Mouse (Mus musculus) testis, adult 2 months (tissue): ENCODE data around the gene Bicral. TPM values are rescaled to one million over a fixed set of nuclear protein-coding genes. Genes with fewer than 3 reads are reported as not detected.
A peak's percentile ranks its signal among the peaks of the same experiment; 100 is the strongest.

Experiments
- H3K27ac ChIP-seq: fragments of 200-500 bp; 2 replicates; pipeline ENCODE4 v1.5.1; 2012; ENCODE audit warnings: low read depth, low read length; ENCODE audit not compliant: control insufficient read depth, insufficient read depth
- H3K27me3 ChIP-seq: fragments of 200-500 bp; 2 replicates; pipeline ENCODE4 v1.6.1; 2012; ENCODE audit warnings: mild to moderate bottlenecking, low read length, moderate library complexity; ENCODE audit not compliant: control insufficient read depth, insufficient read depth
- H3K36me3 ChIP-seq: fragments of 200-500 bp; 2 replicates; pipeline ENCODE4 v1.6.1; 2012; ENCODE audit warnings: mild to moderate bottlenecking, low read length; ENCODE audit not compliant: control insufficient read depth, insufficient read depth
- H3K4me1 ChIP-seq: fragments of 200-500 bp; 2 replicates; pipeline ENCODE4 v1.6.1; 2012; ENCODE audit warnings: low read length; ENCODE audit not compliant: control insufficient read depth, insufficient read depth
- H3K4me3 ChIP-seq: fragments of 200-500 bp; 2 replicates; pipeline ENCODE4 v1.5.1; 2012; ENCODE audit warnings: low read depth, mild to moderate bottlenecking, low read length, moderate library complexity, mixed read lengths; ENCODE audit not compliant: control insufficient read depth
- CTCF ChIP-seq: fragments of 200-500 bp; IDR thresholded peaks from 2 replicates; pipeline ENCODE4 v1.5.1; 2012; ENCODE audit warnings: low read depth, mild to moderate bottlenecking, inconsistent platforms, low read length, moderate library complexity; ENCODE audit not compliant: control insufficient read depth, insufficient read depth, insufficient replicate concordance
- POLR2A ChIP-seq: fragments of 200-500 bp; IDR thresholded peaks from 2 replicates; pipeline ENCODE4 v1.6.1; 2012; ENCODE audit warnings: low read depth, mild to moderate bottlenecking, inconsistent platforms, low read length, moderate library complexity; ENCODE audit not compliant: control insufficient read depth
- polyA plus RNA-seq: library from polyadenylated mRNA; depleted of rRNA; stranded (reverse); fragments of >200 nt; gene quantifications from 2 replicates; pipeline ENCODE4 v1.2.3, GENCODE M21; 2012

The Bicral gene
- polyA plus RNA-seq, 1 experiment, result 13.2 TPM

- Histone ChIP-seq H3K4me3 (no peak overlapping the region), H3K36me3 (peaks cover 2% of the 10 kb centered on the region)
- no peak for TF ChIP-seq CTCF
- TF ChIP-seq POLR2A, result no peak
Observed at GRCm38 (mm10) chr17:46812442-46812841, 45.8 kb downstream of the Bicral start.

GRCm38 (mm10) chr17:46810672-46811071 is 47.6 kb downstream of the Bicral start:
- H3K4me3 ChIP-seq, result no peak overlapping the region
- H3K36me3 ChIP-seq, result peaks cover 4% of the 10 kb centered on the region
- H3K27me3 ChIP-seq, result no peaks in the 10 kb centered on the region
- H3K4me1 ChIP-seq, result no peaks in the 10 kb centered on the region
- no peak overlapping the region for H3K27ac ChIP-seq
- no peak for TF ChIP-seq POLR2A
- TF ChIP-seq CTCF, result no peak

More at GRCm38 (mm10) chr17:46812442-46812841, 45.8 kb downstream of the Bicral start:
- Histone ChIP-seq H3K27ac (no peak overlapping the region), H3K4me1 (no peaks in the 10 kb centered on the region), H3K27me3 (no peaks in the 10 kb centered on the region)

DNA sequence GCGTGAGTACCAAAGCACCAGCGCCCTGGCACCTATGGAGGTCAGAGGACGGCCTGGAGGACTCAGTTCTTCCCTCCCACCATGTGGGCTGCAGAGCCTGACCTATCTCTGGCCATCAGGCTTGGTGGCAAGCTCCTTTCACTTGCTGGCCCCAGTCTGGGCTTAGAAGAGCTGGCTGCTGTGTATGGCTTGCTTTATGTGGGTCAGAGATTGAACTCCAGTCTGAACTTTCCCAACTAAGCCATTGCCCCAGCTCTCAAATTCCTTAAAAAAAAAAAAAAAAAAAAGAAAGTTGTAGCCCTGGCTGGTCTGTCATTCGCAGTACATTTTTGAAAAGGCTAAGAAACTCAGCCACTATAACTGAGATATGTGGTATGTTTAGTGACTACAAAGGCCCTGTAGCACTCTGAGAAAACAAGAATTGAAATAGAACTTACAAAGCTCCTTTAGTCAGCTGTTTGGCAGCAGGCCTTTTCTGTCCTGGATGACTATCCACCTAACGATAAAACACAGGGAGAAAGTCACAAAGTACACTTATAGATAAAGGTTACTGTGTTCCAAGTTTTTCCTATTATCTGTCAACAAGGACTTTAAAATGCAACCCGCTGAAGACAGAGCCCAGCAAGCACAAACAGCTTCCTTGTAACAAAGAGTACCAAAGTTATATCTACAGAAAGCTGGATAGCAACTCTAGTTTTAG is 49.0 kb downstream of the Bicral start:
- peak overlapping the region; percentile 76 for H3K27ac ChIP-seq
- peaks cover 4% of the 10 kb centered on the region for H3K36me3 ChIP-seq
- no peak overlapping the region for H3K4me3 ChIP-seq
- no peaks in the 10 kb centered on the region for H3K27me3 ChIP-seq
- TF ChIP-seq POLR2A (no peak), CTCF (no peak)
- H3K4me1 ChIP-seq, result no peaks in the 10 kb centered on the region

DNA sequence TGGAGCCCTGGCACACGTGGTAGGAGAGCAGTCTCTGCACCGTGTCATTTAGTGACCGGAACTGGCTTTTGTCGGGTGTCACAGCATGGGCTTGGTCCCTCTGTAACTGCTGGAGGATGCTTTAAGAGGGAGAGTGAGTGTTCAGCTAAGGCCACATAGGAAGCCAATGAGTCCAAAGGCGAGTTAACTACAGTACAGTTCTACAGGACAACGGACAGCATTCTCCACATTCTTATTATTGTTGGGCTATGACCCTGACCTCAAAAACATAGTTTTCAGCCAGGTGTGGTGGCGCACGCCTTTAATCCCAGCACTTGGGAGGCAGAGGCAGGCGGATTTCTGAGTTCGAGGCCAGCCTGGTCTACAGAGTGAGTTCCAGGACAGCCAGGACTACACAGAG is 49.9 kb downstream of the Bicral start:
- no peaks in the 10 kb centered on the region for H3K27me3 ChIP-seq
- peaks cover 4% of the 10 kb centered on the region for H3K36me3 ChIP-seq
- TF ChIP-seq POLR2A (no peak), CTCF (no peak)
- H3K27ac ChIP-seq, result no peak overlapping the region
- no peak overlapping the region for H3K4me3 ChIP-seq
- no peaks in the 10 kb centered on the region for H3K4me1 ChIP-seq

DNA sequence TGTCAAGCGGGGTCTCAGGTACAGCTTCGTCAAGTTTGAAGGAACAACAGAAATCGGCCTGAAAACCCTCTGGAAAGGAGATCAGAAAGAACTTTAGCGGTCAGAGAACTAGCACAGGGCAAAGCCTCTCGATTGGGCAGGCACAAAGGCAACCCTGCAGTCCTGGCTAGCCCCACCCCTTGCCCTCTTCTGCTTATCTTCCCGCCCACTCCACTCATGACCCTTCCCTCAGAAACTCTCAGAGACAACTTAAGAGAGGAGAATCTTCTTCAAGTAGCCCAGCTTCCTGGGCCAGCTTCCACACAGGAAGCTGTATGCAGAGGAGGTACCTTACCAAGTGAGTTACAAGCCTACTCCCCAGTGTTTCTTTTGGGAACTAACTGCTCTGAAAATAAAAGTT is 56.5 kb downstream of the Bicral start:
- Histone ChIP-seq H3K27ac (no peak overlapping the region), H3K4me1 (no peaks in the 10 kb centered on the region), H3K4me3 (no peak overlapping the region), H3K36me3 (peaks cover 2% of the 10 kb centered on the region), H3K27me3 (no peaks in the 10 kb centered on the region)
- TF ChIP-seq POLR2A, result no peak
- no peak for TF ChIP-seq CTCF

DNA sequence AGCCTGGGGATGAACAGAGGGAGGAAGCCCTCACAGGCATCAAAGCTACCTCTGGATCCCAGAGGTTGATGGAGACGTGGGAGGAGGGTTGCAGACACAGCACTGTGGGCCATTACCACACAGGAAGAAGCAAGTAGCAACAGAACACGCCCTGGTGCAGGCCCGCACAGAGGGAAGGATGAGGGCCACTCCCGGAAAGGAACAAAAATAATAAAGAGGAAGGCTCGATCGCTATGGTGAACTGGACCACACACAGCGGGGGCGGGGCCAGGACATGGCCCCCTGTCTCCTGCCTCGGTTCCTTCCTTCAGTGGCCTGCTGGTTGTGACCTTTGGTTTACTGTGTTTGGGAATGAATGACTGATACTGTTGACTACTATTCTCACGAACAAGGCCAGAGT is 58.6 kb downstream of the Bicral start:
- Histone ChIP-seq H3K27me3 (no peaks in the 10 kb centered on the region), H3K36me3 (no peaks in the 10 kb centered on the region; the same call in 1 of the 2 replicates), H3K4me1 (no peaks in the 10 kb centered on the region), H3K4me3 (no peak overlapping the region), H3K27ac (no peak overlapping the region)
- TF ChIP-seq POLR2A (no peak), CTCF (no peak)

DNA sequence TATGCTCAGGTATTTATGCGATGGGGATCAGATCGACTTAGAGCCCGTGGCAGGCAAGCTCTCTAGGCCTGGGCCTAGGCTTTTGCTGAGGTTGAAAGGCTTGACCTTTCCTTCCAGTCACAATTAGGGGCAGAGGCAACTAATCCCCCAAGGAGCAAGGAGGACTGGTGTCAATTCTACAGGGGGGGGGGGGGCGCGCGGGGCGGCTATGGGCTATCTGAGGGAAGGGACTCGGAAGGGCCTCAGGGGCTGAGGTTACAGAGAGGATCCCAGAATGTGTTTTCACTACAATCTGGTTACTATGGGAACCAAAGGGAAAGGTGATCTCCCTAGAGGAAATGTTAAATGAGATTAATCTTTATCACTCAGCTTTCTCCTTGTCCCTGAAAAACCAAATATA is 60.9 kb downstream of the Bicral start:
- H3K27me3 ChIP-seq, result no peaks in the 10 kb centered on the region
- no peak overlapping the region for H3K27ac ChIP-seq
- no peak for TF ChIP-seq CTCF
- no peak for TF ChIP-seq POLR2A
- H3K4me1 ChIP-seq, result no peaks in the 10 kb centered on the region
- H3K36me3 ChIP-seq, result no peaks in the 10 kb centered on the region; the same call in 1 of the 2 replicates
- no peak overlapping the region for H3K4me3 ChIP-seq
